Mouse (Mus musculus) MEL (cell line): ENCODE measurements at regions not wholly inside any gene's neighbourhood (a gene's known extent, or its start where the extent isn't known, plus 50 kb on each side); places are given as distances from the start of the nearest gene placed in this dataset.

Experiments
- CTCF ChIP-seq, 3 experiments: IDR thresholded peaks in 2 of 3; conservative IDR thresholded peaks in 1 of 3; 2 replicates each; pipeline ENCODE4 v1.5.1; 2011 to 2012; ENCODE audit warnings: low read length in 3 of 3, low read depth in 2 of 3, mild to moderate bottlenecking in 2 of 3, improper control_type of control experiment in 1 of 3, inconsistent platforms in 1 of 3, mixed read lengths in 1 of 3, moderate library complexity in 1 of 3; ENCODE audit not compliant: control insufficient read depth in 1 of 3, insufficient read depth in 1 of 3, poor library complexity in 1 of 3, severe bottlenecking in 1 of 3
- GATA1 ChIP-seq: IDR thresholded peaks from 2 replicates; pipeline ENCODE4 v1.6.1; 2011; ENCODE audit warnings: low read depth, low read length, improper control_type of control experiment
- HCFC1 ChIP-seq: IDR thresholded peaks from 2 replicates; pipeline ENCODE4 v1.6.1; 2012; ENCODE audit warnings: low read depth, mild to moderate bottlenecking, inconsistent platforms, low read length, improper control_type of control experiment, moderate library complexity
- JUND ChIP-seq: IDR thresholded peaks from 2 replicates; pipeline ENCODE4 v1.6.1; 2011; ENCODE audit warnings: low read depth, mild to moderate bottlenecking, improper control_type of control experiment, low read length
- MAZ ChIP-seq: IDR thresholded peaks from 2 replicates; pipeline ENCODE4 v1.6.1; 2012; ENCODE audit warnings: low read depth, mild to moderate bottlenecking, inconsistent platforms, low read length, improper control_type of control experiment
- MYC ChIP-seq: IDR thresholded peaks from 2 replicates; pipeline ENCODE4 v1.6.1; 2011; ENCODE audit warnings: low read depth, mild to moderate bottlenecking, low read length, improper control_type of control experiment, moderate library complexity
- POLR2A ChIP-seq, 2 experiments: IDR thresholded peaks; 2 replicates each; pipeline ENCODE4 v1.6.1; 2011 to 2012; ENCODE audit warnings: low read length in 2 of 2, mild to moderate bottlenecking in 2 of 2, control low read depth in 1 of 2, improper control_type of control experiment in 1 of 2, low read depth in 1 of 2, moderate library complexity in 1 of 2; ENCODE audit not compliant: control insufficient read depth in 1 of 2, insufficient read depth in 1 of 2, poor library complexity in 1 of 2
- POLR2AphosphoS2 ChIP-seq: IDR thresholded peaks from 2 replicates; pipeline ENCODE4 v1.6.1; 2011; ENCODE audit warnings: low read length, improper control_type of control experiment
- RCOR1 ChIP-seq: IDR thresholded peaks from 2 replicates; pipeline ENCODE4 v1.6.1; 2012; ENCODE audit warnings: low read depth, mild to moderate bottlenecking, inconsistent platforms, low read length, improper control_type of control experiment
- TAL1 ChIP-seq: IDR thresholded peaks from 2 replicates; pipeline ENCODE4 v1.6.1; 2012; ENCODE audit warnings: mild to moderate bottlenecking, inconsistent platforms, low read length, moderate library complexity, mixed read lengths

DNA sequence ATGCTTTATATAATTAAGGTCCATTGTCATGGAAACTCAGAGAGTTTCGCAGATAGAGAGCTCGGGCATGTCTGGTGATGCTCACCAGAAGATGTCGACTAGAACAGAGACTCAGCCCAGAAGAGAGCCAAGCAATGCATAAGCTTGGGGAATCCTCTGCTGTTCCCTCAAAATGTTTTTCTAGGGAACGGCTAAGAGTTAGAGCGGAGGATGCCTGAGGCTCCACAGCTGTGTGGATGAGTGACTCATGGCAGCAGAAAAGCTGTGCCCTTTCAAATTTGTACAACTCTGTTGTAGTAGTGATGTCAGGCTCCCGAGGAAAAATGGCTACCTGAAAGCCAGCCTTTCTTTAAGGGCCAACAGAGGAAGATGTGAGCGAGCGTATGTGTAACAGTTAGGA lies 586.2 kb upstream of the Fam19a5 start:
- TF ChIP-seq GATA1 (no peak), MAZ (no peak), TAL1 (no peak), MYC (no peak), CTCF (IDR thresholded peaks at IDR 0.05 in 2 of 3, conservative IDR thresholded peaks at IDR 0.05 in 1 of 3; ENCODE audit: control insufficient read depth in 1 of 3, insufficient read depth in 1 of 3, low read depth in 2 of 3, low read length in 3 of 3, poor library complexity in 1 of 3, severe bottlenecking in 1 of 3) (no peak), HCFC1 (no peak), RCOR1 (no peak), JUND (no peak), POLR2AphosphoS2 (no peak), POLR2A (IDR thresholded peaks at IDR 0.05; ENCODE audit: control insufficient read depth in 1 of 2, insufficient read depth in 1 of 2, low read depth in 1 of 2, low read length in 2 of 2, poor library complexity in 1 of 2) (no peak)
